Mouse (Mus musculus) heart, postnatal 0 days (tissue): ENCODE measurements around the gene Prdm16. TPM values are rescaled to one million over a fixed set of nuclear protein-coding genes. Genes with fewer than 3 reads are reported as not detected.

Source experiments
- ATAC-seq: fragments of 200-750 bp; cut with Nextera tagmentation; 2 replicates; pipeline ENCODE4 v1.8.0; 2017; ENCODE audit warnings: low read depth, moderate number of reproducible peaks, moderate library complexity; ENCODE audit not compliant: insufficient read depth
- DNase-seq: peaks from one replicate; pipeline ENCODE4 v3.0.0-alpha.2; 2016; ENCODE audit warnings: low spot score
- H3K27ac ChIP-seq: fragments of 300-500 bp; sonication (generic); 2 replicates; pipeline ENCODE4 v1.5.1; 2014; ENCODE audit warnings: low read depth, mild to moderate bottlenecking
- H3K27me3 ChIP-seq: fragments of 300-500 bp; sonication (generic); 2 replicates; pipeline ENCODE4 v1.6.1; 2014; ENCODE audit warnings: low read length, mixed read lengths; ENCODE audit not compliant: control insufficient read depth, insufficient read depth
- H3K36me3 ChIP-seq: fragments of 300-500 bp; sonication (generic); replicated peaks from 2 replicates; pipeline ENCODE4 v1.6.1; 2014; ENCODE audit warnings: low read length, mixed read lengths; ENCODE audit not compliant: control insufficient read depth, insufficient read depth
- H3K4me1 ChIP-seq: fragments of 300-500 bp; sonication (generic); 2 replicates; pipeline ENCODE4 v1.6.1; 2014; ENCODE audit warnings: antibody characterized with exemption; ENCODE audit not compliant: control insufficient read depth, insufficient read depth
- H3K4me2 ChIP-seq: fragments of 300-500 bp; sonication (generic); 2 replicates; pipeline ENCODE4 v1.6.1; 2014; ENCODE audit warnings: low read depth, mild to moderate bottlenecking, low read length, moderate library complexity
- H3K4me3 ChIP-seq: fragments of 300-500 bp; sonication (generic); 2 replicates; pipeline ENCODE4 v1.5.1; 2014; ENCODE audit warnings: low read depth, low read length
- H3K9ac ChIP-seq: fragments of 300-500 bp; sonication (generic); replicated peaks from 2 replicates; pipeline ENCODE4 v1.6.1; 2014; ENCODE audit warnings: low read depth, low read length, mixed read lengths
- H3K9me3 ChIP-seq: fragments of 300-500 bp; sonication (generic); replicated peaks from 2 replicates; pipeline ENCODE4 v1.6.1; 2016; ENCODE audit warnings: low read length; ENCODE audit not compliant: control insufficient read depth
- CTCF ChIP-seq: IDR thresholded peaks from 2 replicates; pipeline ENCODE4 v1.5.1; 2016; ENCODE audit warnings: antibody characterized with exemption, control low read depth, low read depth
- EP300 ChIP-seq: IDR thresholded peaks from 2 replicates; pipeline ENCODE4 v1.6.1; 2016; ENCODE audit warnings: antibody characterized with exemption, low read depth
- WGBS: fragments of 180-500 bp; shearing (Covaris S2); extraction: QIAGEN DNeasy Blood & Tissue Kit; methylation state at CpG from one replicate; pipeline ENCODE4 v1.1.7; 2014; 5-methylcytosine and 5-hydroxymethylcytosine counted together
- polyA plus RNA-seq: library from polyadenylated mRNA; unstranded; fragments of >200 nt; fragmentation: Nextera tagmentation; extraction: Ambion mirVana; gene quantifications from 2 replicates; pipeline ENCODE4 v1.2.1, GENCODE M21; 2015
- total RNA-seq: library from RNA; depleted of rRNA; stranded (reverse); fragments of >200 nt; gene quantifications from 2 replicates; pipeline ENCODE4 v1.2.3, GENCODE M21; 2014; ENCODE audit warnings: low replicate concordance; rRNA removed

The Prdm16 gene
- total RNA-seq (9.3 and 9.8 TPM in 2 replicates), polyA plus RNA-seq (10.7 and 14.7 TPM in 2 replicates)

DNA sequence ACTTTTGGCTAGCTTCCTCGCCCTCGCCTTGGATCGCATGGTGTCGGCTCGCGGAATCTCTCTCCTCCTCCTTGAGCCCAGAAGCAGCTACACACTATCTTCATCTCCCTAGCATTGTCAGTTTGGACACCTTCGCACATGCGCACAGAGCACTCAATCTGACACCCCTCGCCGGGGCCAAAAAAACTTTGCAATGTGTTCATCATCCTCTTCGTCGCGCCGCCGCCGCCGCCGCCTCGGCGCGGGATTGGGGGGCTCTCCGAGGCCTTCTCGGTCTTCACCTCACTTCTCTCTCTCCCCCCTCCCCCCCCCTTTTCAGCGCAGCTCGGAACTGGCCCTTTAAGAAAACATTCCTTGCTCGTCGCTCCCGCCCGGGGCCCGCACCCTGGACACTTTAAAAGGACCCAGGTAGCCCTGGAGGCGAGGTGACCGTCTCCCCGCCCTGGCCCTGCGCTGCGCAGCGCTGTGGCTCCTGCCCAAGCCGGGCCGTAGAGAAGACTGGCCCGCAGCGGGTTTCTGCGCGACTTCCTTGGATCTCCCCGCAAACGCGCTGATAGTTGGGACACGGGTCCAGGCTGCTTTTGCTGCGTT is at the start of gene Prdm16:
Prdm16 (minus strand) TSS at position 153 of the 591 bp plus-strand sequence.
- 0 out of 2 replicates have a peak, but pooled peaks cover 3% of the 10 kb centered on the region for H3K4me1 ChIP-seq
- no peak for TF ChIP-seq CTCF
- no peak for TF ChIP-seq EP300
- peak; percentile 51 for DNase-seq
- peak within 1 kb of the TSS; percentile 91 for H3K27ac ChIP-seq
- ATAC-seq: peak; percentile 40
- H3K9ac ChIP-seq: peak within 1 kb of the TSS; percentile 86
- no peaks in the 10 kb centered on the region for H3K36me3 ChIP-seq
- no peaks in the 10 kb centered on the region for H3K9me3 ChIP-seq
- H3K4me3 ChIP-seq: peak within 1 kb of the TSS; percentile 68
- WGBS: 2% methylated on average over 47 of the region's 47 CpGs
- H3K27me3 ChIP-seq: peaks cover 60% of the 10 kb centered on the region
- peak within 1 kb of the TSS; percentile 75 for H3K4me2 ChIP-seq

DNA sequence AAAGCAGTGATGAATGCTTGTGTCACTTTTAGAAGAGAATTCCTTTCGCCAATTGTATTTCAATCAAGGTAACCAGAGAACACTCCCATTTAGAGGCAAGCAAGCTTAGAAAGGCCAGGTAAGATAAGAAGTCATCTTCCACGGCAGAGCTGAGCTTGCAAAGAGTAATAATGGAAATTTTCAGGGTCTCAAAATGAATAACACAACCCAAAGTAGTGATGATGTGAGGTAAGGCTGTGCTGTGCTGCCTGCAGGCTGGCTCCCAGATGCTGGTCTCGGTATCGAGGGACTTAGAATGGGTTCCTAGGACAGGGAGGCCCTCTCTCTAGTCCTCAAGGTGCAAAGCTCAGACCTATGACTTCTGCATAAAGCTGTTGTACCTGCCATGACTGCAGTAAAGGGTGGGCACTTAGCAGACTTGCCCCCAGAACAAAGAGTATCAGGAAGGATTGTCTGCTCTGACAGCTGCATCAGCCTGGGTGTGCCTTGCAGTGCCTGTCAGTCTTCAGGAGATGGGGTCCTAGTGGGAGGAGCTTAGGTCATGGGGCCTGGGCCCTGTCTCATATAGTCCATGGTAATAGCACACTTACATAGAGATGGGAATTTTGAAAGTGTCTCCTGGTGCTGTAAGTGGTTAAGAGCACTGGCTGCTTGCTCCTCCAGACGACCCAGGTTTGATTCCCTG is 46.5 kb upstream of the Prdm16 start:
- TF ChIP-seq EP300: no peak
- no peak for TF ChIP-seq CTCF
- Histone ChIP-seq H3K36me3 (no peaks in the 10 kb centered on the region), H3K9ac (no peak overlapping the region), H3K9me3 (no peaks in the 10 kb centered on the region), H3K27me3 (no peaks in the 10 kb centered on the region), H3K4me3 (no peak overlapping the region), H3K4me1 (no peaks in the 10 kb centered on the region), H3K4me2 (no peak overlapping the region), H3K27ac (no peak overlapping the region)
- WGBS: 72% methylated on average over 5 of the region's 5 CpGs
- no peak for DNase-seq
- ATAC-seq: no peak

DNA sequence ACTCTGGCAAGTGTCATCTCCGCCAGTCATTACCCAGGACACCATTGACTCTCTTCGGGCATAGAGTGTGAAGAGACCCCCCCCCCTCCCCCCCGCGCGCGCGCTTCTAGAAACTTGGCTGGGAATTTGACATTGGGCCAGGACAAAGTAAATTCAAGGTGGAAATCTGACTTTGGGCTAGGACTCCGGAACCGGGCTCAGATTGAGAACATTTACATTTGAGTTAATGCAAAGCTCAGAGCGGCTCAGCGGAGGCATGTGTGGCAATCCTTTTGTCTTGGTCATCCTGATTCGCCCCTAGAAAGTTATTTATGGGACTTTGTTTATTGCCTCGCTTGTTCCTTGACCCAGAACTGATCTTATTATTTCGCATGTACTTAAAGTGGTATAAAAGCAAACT is 45.6 kb upstream of the Prdm16 start:
- H3K4me3 ChIP-seq: no peak overlapping the region
- ATAC-seq (no peak), DNase-seq (no peak)
- no peaks in the 10 kb centered on the region for H3K27me3 ChIP-seq
- H3K4me2 ChIP-seq: no peak overlapping the region
- no peaks in the 10 kb centered on the region for H3K4me1 ChIP-seq
- H3K9ac ChIP-seq: no peak overlapping the region
- TF ChIP-seq CTCF: no peak
- TF ChIP-seq EP300: no peak
- 65% methylated on average over 14 of the region's 14 CpGs for WGBS
- H3K27ac ChIP-seq: no peak overlapping the region
- no peaks in the 10 kb centered on the region for H3K9me3 ChIP-seq
- H3K36me3 ChIP-seq: no peaks in the 10 kb centered on the region

DNA sequence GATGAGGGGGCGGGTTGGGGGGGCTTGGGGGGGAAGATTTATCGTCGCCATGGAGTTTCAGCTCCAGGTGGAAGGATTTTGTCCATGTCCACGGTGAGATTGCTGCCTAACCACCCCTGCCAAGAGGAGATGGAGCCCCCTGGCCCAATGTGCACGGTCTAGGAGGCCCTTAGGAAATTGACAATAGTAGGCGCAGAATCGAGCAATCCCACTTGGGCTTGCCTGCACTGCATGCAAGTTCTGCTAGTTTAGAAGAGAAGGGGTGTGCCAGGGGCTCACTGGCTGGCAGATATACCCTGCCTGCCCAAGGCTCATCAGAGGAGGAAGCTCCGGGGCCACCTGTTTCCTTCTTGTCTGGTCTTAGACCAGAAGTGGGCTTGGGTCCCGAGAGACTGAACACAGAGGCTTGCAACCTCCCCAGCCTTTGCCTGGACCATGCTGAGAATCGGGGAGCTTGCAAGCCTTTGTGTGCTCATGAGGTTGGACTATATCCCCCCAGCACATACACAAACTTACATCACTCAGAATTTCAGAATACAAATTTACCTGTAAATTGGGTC is 38.8 kb upstream of the Prdm16 start:
- ATAC-seq (no peak), DNase-seq (no peak)
- Histone ChIP-seq H3K27me3 (0 out of 2 replicates have a peak, but pooled peaks cover 4% of the 10 kb centered on the region), H3K9me3 (no peaks in the 10 kb centered on the region), H3K36me3 (no peaks in the 10 kb centered on the region), H3K4me3 (no peak overlapping the region), H3K27ac (no peak overlapping the region), H3K4me1 (no peaks in the 10 kb centered on the region), H3K4me2 (no peak overlapping the region), H3K9ac (no peak overlapping the region)
- TF ChIP-seq EP300 (no peak), CTCF (no peak)
- 75% methylated on average over 10 of the region's 10 CpGs for WGBS

DNA sequence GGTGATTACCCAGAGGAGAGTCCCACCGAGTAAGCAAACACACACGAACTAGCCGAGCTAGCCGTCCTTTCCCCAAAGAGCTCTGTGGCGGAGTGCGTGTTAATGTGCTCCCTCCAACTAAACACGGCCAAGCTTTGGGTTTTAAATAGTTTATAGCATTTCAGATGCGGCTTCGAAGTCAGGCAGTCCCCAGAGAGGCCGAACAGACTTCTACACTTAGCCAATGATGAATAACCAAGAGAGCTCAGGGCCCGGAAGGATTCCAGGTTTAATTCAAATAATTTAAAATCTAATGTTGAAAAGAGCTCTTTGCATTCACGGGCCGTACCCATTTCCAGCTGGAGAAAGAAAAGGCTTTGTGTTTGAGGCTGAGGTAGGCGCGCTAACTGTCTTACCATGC is 38.3 kb upstream of the Prdm16 start:
- Histone ChIP-seq H3K4me3 (no peak overlapping the region), H3K36me3 (no peaks in the 10 kb centered on the region), H3K4me1 (no peaks in the 10 kb centered on the region), H3K9ac (no peak overlapping the region), H3K27ac (no peak overlapping the region), H3K27me3 (0 out of 2 replicates have a peak, but pooled peaks cover 4% of the 10 kb centered on the region), H3K4me2 (no peak overlapping the region), H3K9me3 (no peaks in the 10 kb centered on the region)
- ATAC-seq: no peak
- WGBS: 60% methylated on average over 15 of the region's 15 CpGs
- no peak for DNase-seq
- TF ChIP-seq EP300 (no peak), CTCF (no peak)
